In genomic region chr17:28247613-28248012, GRCm38 (mm10) we compare ENCODE assay signal across 9 mouse cellular contexts. TPM values are rescaled to one million over a fixed set of nuclear protein-coding genes. Genes with fewer than 3 reads are reported as not detected.
DNase-seq lines count a peak whose midpoint lies in the region; ATAC-seq lines count a peak whose summit lies in the region.
"Had no signal": no experiment of that assay in that cellular context is flagged by ENCODE, and none has a peak within 500 bp of the region (broad histone marks: within the 10 kb centered on the region; RNA-seq: fewer than 3 reads in every experiment).

No protein-coding gene starts in this region.

- WGBS in heart, embryonic 11.5 days (ENCODE audit: insufficient replicate concordance), result 57% methylated on average over 6 of the region's 6 CpGs
- 30% methylated on average over 6 of the region's 6 CpGs for WGBS in liver, embryonic 12.5 days (ENCODE audit: insufficient replicate concordance)

- no peak overlapping the region for H3K4me2 ChIP-seq in heart, embryonic 11.5 days
- H3K4me2 ChIP-seq in liver, embryonic 12.5 days, result peak overlapping the region; percentile 12; the same call in 1 of the 2 replicates
- H3K4me2 ChIP-seq: lung, embryonic 15.5 days had no signal

- H3K27ac ChIP-seq in heart, embryonic 11.5 days (ENCODE audit: low read depth, low read length), result no peak overlapping the region
- H3K27ac ChIP-seq in liver, embryonic 12.5 days, result peak overlapping the region; percentile 30; the same call in 1 of the 2 replicates
- H3K27ac ChIP-seq: lung, embryonic 15.5 days had no signal

- no peak for ATAC-seq in heart, embryonic 11.5 days (replicated peaks; ENCODE audit: insufficient number of reproducible peaks, low FRiP score, low TSS enrichment)
- peak; percentile 37; the same call in 1 of the 2 replicates for ATAC-seq in liver, embryonic 12.5 days

- H3K36me3 ChIP-seq in heart, embryonic 11.5 days (ENCODE audit: control insufficient read depth, insufficient read depth, low read length), result peaks cover 2% of the 10 kb centered on the region; the same call in 1 of the 2 replicates
- H3K36me3 ChIP-seq in liver, embryonic 12.5 days, result peaks cover 53% of the 10 kb centered on the region
- H3K36me3 ChIP-seq: lung, embryonic 15.5 days had no signal

- no peak overlapping the region for H3K4me3 ChIP-seq in heart, embryonic 11.5 days (ENCODE audit: low read depth, low read length)
- H3K4me3 ChIP-seq in liver, embryonic 12.5 days, result no peak overlapping the region
- H3K4me3 ChIP-seq: lung, embryonic 15.5 days had no signal

- H3K9ac ChIP-seq in heart, embryonic 11.5 days (ENCODE audit: low read depth, low read length), result 0 out of 2 replicates have a peak overlapping the region, but pooled peaks have one; percentile 7
- H3K9ac ChIP-seq in liver, embryonic 12.5 days, result no peak overlapping the region
- H3K9ac ChIP-seq: lung, embryonic 15.5 days had no signal

- peaks cover 24% of the 10 kb centered on the region for H3K4me1 ChIP-seq in heart, embryonic 11.5 days (ENCODE audit: control insufficient read depth, insufficient read depth, low read length)
- H3K4me1 ChIP-seq in liver, embryonic 12.5 days, result peaks cover 75% of the 10 kb centered on the region

- H3K9me3 ChIP-seq in heart, embryonic 11.5 days (replicated peaks; ENCODE audit: control insufficient read depth, low read length), result no peaks in the 10 kb centered on the region
- H3K9me3 ChIP-seq in liver, embryonic 12.5 days (replicated peaks), result no peaks in the 10 kb centered on the region
- H3K9me3 ChIP-seq: lung, embryonic 15.5 days had no signal

- no peaks in the 10 kb centered on the region for H3K27me3 ChIP-seq in heart, embryonic 11.5 days (ENCODE audit: control insufficient read depth, insufficient read depth, low read length)
- no peaks in the 10 kb centered on the region for H3K27me3 ChIP-seq in liver, embryonic 12.5 days (replicated peaks)
- H3K27me3 ChIP-seq: lung, embryonic 15.5 days had no signal

- DNase-seq in 416B (ENCODE audit: low read depth), result peak; percentile 96
- peak; percentile 48 for DNase-seq in NIH3T3 (ENCODE audit: low read depth)
- no peak for DNase-seq in urinary bladder, adult 18-20 months (ENCODE audit: low spot score in 2 of 2)
- DNase-seq in adrenal gland, postnatal 4 days (ENCODE audit: low spot score in 2 of 2), result no peak
- DNase-seq in ovary, postnatal 14 days (ENCODE audit: low spot score), result no peak
- DNase-seq in thymus, postnatal 4 days, result no peak

RNA-seq across cellular contexts. Expression of gene Ppard, which starts 15.1 kb away (rescaled TPM):
- 1.8 and 2.0 TPM in 2 replicates for polyA plus RNA-seq in heart, embryonic 11.5 days (2014; fragmentation: Nextera tagmentation; extraction: Ambion mirVana)
- polyA plus RNA-seq in liver, embryonic 12.5 days (2016; fragmentation: Nextera tagmentation; extraction: Ambion mirVana), result 2.0 and 2.1 TPM in 2 replicates
- 10 to 100 TPM; 27.1 to 33.6 TPM for total RNA-seq in adrenal gland, postnatal 4 days (2021)

RNA-seq across cellular contexts. Expression of gene Def6, which starts 40.0 kb away (rescaled TPM):
- polyA plus RNA-seq in heart, embryonic 11.5 days (2014; fragmentation: Nextera tagmentation; extraction: Ambion mirVana), result 2.6 and 2.8 TPM in 2 replicates
- 21.6 and 25.2 TPM in 2 replicates for polyA plus RNA-seq in liver, embryonic 12.5 days (2016; fragmentation: Nextera tagmentation; extraction: Ambion mirVana)
- 1 to 10 TPM; 4.3 to 6.7 TPM for total RNA-seq in adrenal gland, postnatal 4 days (2021)

Comparison
In these comparisons a context has a peak if more than half of its experiments do, and no peak if none do; other contexts are left out.
1. DNase-seq: peak in 416B (single experiment) and NIH3T3 (single experiment); none in urinary bladder, adult 18-20 months (0 of 2), adrenal gland, postnatal 4 days (0 of 2), ovary, postnatal 14 days (single experiment) and thymus, postnatal 4 days (single experiment).